Mouse (Mus musculus) kidney, embryonic 16.5 days (tissue): ENCODE measurements around the gene Chd2. TPM values are rescaled to one million over a fixed set of nuclear protein-coding genes. Genes with fewer than 3 reads are reported as not detected.

Source experiments
- ATAC-seq: fragments of 200-750 bp; cut with Nextera tagmentation; 2 replicates; pipeline ENCODE4 v1.8.0; 2017; ENCODE audit warnings: moderate TSS enrichment; ENCODE audit not compliant: low FRiP score, low TSS enrichment
- H3K27ac ChIP-seq: fragments of 300-500 bp; sonication (generic); 2 replicates; pipeline ENCODE4 v1.5.1; 2014; ENCODE audit warnings: low read length
- H3K27me3 ChIP-seq: fragments of 300-500 bp; sonication (generic); 2 replicates; pipeline ENCODE4 v1.6.1; 2014; ENCODE audit warnings: low read length, control low read depth, mixed read lengths; ENCODE audit not compliant: insufficient read depth
- H3K36me3 ChIP-seq: fragments of 300-500 bp; sonication (generic); 2 replicates; pipeline ENCODE4 v1.6.1; 2014; ENCODE audit warnings: low read length, control low read depth, mixed read lengths; ENCODE audit not compliant: insufficient read depth
- H3K4me1 ChIP-seq: fragments of 300-500 bp; sonication (generic); 2 replicates; pipeline ENCODE4 v1.6.1; 2014; ENCODE audit warnings: low read length, control low read depth, mixed read lengths; ENCODE audit not compliant: insufficient read depth
- H3K4me2 ChIP-seq: fragments of 300-500 bp; sonication (generic); replicated peaks from 2 replicates; pipeline ENCODE4 v1.6.1; 2014; ENCODE audit warnings: low read depth, low read length
- H3K4me3 ChIP-seq: fragments of 300-500 bp; sonication (generic); 2 replicates; pipeline ENCODE4 v1.5.1; 2014; ENCODE audit warnings: mild to moderate bottlenecking, low read length
- H3K9ac ChIP-seq: fragments of 300-500 bp; sonication (generic); replicated peaks from 2 replicates; pipeline ENCODE4 v1.6.1; 2014; ENCODE audit warnings: low read length
- H3K9me3 ChIP-seq: fragments of 300-500 bp; sonication (generic); 2 replicates; pipeline ENCODE4 v1.6.1; 2016; ENCODE audit warnings: low read length, control low read depth
- WGBS: fragments of 180-500 bp; shearing (Covaris S2); extraction: QIAGEN DNeasy Blood & Tissue Kit; methylation state at CpG from one replicate; pipeline ENCODE4 v1.1.7; 2014; 5-methylcytosine and 5-hydroxymethylcytosine counted together
- polyA plus RNA-seq: library from polyadenylated mRNA; unstranded; fragments of >200 nt; fragmentation: Nextera tagmentation; extraction: Ambion mirVana; gene quantifications from 2 replicates; pipeline ENCODE4 v1.2.1, GENCODE M21; 2015

The Chd2 gene
- polyA plus RNA-seq, 1 experiment from 2014 or later: 45.3 TPM

DNA sequence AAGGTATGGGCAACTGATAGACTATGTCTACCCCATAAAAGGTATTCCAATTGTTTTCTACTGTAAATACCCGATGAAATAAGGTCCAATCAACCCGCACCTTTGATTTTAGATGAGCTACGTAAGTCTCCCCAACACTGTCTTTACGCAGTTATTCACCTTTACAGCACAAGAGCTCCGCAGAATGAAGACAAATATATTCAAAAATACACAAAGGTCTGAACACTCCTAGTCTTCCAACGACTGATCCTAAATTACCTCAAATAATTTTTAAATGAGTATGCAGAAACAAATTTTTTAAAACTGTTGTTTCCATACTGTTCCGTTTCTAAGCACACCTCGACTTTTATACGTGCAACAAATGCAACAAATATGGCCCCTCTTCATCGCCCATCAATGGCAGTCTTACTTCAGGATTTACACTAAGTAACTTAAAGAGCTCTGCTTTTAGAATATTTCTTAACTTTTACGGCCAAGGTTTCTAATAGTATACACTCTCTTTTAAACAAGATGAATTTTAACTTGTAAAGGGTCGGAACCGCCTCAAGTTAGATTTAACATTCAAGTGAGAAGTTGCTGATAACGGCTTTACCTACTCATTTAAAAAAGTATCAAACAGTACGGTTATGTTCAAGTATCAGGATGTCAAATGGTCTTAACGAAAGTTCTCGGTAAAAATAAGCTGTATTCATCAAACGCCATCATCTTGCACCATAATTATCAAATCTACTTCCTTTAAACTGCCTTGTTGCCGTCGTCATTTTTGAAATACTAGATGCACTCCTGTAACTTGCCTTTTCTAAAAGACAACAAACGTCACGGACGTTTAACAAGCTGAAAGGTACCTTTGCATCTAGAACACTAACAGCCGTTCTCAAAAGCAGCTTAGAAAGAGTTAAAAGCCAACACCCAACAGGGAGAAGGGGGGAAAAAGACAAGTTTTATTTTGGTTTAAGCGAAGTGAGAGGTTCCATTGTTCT, 15.3 kb upstream of the Chd2 start:
- H3K27me3 ChIP-seq: no peaks in the 10 kb centered on the region
- 0 out of 2 replicates have a peak, but pooled peaks cover 6% of the 10 kb centered on the region for H3K36me3 ChIP-seq
- H3K4me3 ChIP-seq: peak overlapping the region; percentile 100
- ATAC-seq: no peak
- H3K9me3 ChIP-seq: no peaks in the 10 kb centered on the region
- peak overlapping the region; percentile 42 for H3K4me2 ChIP-seq
- peaks cover 20% of the 10 kb centered on the region for H3K4me1 ChIP-seq
- under 1% methylated on average over 25 of the region's 25 CpGs for WGBS
- H3K9ac ChIP-seq: peak overlapping the region; percentile 100
- H3K27ac ChIP-seq: peak overlapping the region; percentile 100

GRCm38 (mm10) chr7:73555918-73556580, 14.4 kb upstream of the Chd2 start:
- 4% methylated on average over 4 of the region's 4 CpGs for WGBS

DNA sequence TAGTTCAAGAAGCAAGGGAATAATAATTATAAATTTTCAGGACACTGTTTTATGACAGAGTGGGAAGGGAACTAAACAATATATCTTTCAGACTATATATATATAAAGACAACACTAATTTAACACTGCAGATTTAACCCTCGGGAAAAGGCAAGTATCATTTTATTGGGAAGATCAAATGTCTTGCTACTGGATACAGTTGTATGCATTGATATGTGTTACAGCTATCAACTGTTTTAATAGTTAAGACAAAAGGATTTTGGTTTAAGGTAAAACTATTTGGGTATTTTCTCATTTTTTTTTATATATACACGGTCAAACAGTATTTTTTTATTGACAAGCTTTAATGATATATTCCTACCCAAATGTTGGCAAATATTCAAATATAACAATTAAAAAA, 13.2 kb upstream of the Chd2 start:
- Histone ChIP-seq H3K4me1 (peaks cover 18% of the 10 kb centered on the region), H3K4me2 (no peak overlapping the region), H3K9ac (no peak overlapping the region), H3K9me3 (no peaks in the 10 kb centered on the region), H3K27ac (no peak overlapping the region), H3K36me3 (peaks cover 14% of the 10 kb centered on the region; the same call in 1 of the 2 replicates), H3K27me3 (no peaks in the 10 kb centered on the region), H3K4me3 (no peak overlapping the region)
- 23% methylated on average over 2 of the region's 2 CpGs for WGBS
- no peak for ATAC-seq

More at GRCm38 (mm10) chr7:73555918-73556580, 14.4 kb upstream of the Chd2 start:
- Histone ChIP-seq H3K9me3 (no peaks in the 10 kb centered on the region), H3K4me2 (no peak overlapping the region; the same call in 1 of the 2 replicates), H3K4me3 (peak overlapping the region; percentile 100; the same call in 1 of the 2 replicates), H3K36me3 (0 out of 2 replicates have a peak, but pooled peaks cover 8% of the 10 kb centered on the region), H3K9ac (no peak overlapping the region), H3K4me1 (peaks cover 21% of the 10 kb centered on the region), H3K27me3 (no peaks in the 10 kb centered on the region), H3K27ac (no peak overlapping the region)
- ATAC-seq: no peak

GRCm38 (mm10) chr7:73553160-73553559, 11.5 kb upstream of the Chd2 start:
- no peaks in the 10 kb centered on the region for H3K27me3 ChIP-seq
- no peak overlapping the region for H3K4me2 ChIP-seq
- H3K4me1 ChIP-seq: peaks cover 13% of the 10 kb centered on the region
- no peak for ATAC-seq
- 58% methylated on average over 2 of the region's 2 CpGs for WGBS
- H3K4me3 ChIP-seq: no peak overlapping the region
- H3K27ac ChIP-seq: no peak overlapping the region
- H3K9me3 ChIP-seq: no peaks in the 10 kb centered on the region
- H3K36me3 ChIP-seq: peaks cover 21% of the 10 kb centered on the region
- no peak overlapping the region for H3K9ac ChIP-seq

DNA sequence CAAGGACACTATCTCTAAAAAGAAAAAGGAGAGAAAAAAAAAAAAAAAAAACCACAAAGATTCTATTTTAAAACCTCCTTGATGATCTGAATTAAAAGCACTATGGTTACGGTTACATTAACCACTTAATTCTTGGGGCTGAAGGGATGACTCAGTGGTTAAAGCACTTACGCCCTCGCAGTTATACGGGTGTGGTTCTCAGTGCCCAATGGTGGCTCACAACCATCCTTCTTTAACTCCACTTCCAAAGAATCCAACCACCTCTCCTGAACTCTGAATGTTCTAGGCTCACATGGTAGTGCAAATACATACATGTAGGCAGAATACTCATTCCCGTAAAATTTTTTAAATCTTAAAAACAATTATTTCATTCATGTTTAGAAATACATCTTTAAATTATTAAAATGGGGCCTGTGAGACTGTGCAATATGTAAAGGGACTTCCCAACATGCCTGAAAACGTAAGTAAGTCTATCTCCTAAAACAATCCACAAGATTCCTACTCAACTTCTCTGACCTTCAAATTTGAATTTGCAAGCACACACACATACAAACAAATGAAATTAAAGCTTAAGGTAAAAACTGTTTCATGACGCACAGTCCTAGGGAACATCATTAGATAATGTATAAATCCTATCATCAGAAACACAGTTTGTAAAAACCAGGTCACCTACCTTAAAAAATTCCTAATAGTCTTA, 10.6 kb upstream of the Chd2 start:
- Histone ChIP-seq H3K9me3 (no peaks in the 10 kb centered on the region), H3K4me3 (peak overlapping the region; percentile 29), H3K27ac (no peak overlapping the region), H3K27me3 (no peaks in the 10 kb centered on the region), H3K36me3 (peaks cover 24% of the 10 kb centered on the region), H3K9ac (no peak overlapping the region), H3K4me2 (peak overlapping the region; percentile 44), H3K4me1 (peaks cover 16% of the 10 kb centered on the region)
- ATAC-seq: no peak
- WGBS: 73% methylated on average over 7 of the region's 7 CpGs

DNA sequence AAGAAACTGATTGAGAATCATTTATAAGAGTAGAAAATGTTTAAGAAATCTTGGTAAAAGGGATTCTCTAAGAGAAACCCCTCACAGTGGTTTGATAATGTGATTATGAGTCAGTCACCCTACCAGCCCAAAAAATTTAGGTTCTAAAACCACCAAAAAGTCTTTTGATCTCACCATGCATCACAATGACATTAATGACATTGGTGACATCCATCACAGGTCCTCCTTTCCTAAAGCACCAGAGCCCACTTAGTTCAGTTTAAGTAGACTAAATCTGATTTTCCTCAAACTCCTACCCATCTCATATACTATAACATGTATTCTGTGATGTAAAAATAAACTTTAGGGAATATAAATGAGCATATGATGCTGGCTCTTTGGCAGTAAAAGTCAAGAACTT, 9.7 kb upstream of the Chd2 start:
- Histone ChIP-seq H3K4me2 (no peak overlapping the region), H3K9me3 (no peaks in the 10 kb centered on the region), H3K4me1 (peaks cover 21% of the 10 kb centered on the region), H3K36me3 (peaks cover 28% of the 10 kb centered on the region), H3K4me3 (no peak overlapping the region), H3K9ac (no peak overlapping the region), H3K27me3 (no peaks in the 10 kb centered on the region), H3K27ac (no peak overlapping the region)
- ATAC-seq: no peak

- H3K4me3 ChIP-seq: no peak overlapping the region
- no peak overlapping the region for H3K9ac ChIP-seq
- ATAC-seq: no peak
- H3K4me2 ChIP-seq: no peak overlapping the region
- no peak overlapping the region for H3K27ac ChIP-seq
- H3K9me3 ChIP-seq: no peaks in the 10 kb centered on the region
- no peaks in the 10 kb centered on the region for H3K27me3 ChIP-seq
- H3K36me3 ChIP-seq: peaks cover 35% of the 10 kb centered on the region
- 82% methylated on average over 2 of the region's 2 CpGs for whole genome bisulfite sequencing
- H3K4me1 ChIP-seq: peaks cover 21% of the 10 kb centered on the region
These were observed 6.4 kb upstream of the Chd2 start for GRCm38 (mm10) chr7:73548051-73548450.

GRCm38 (mm10) chr7:73546561-73547510, 5.2 kb upstream of the Chd2 start:
- Histone ChIP-seq H3K36me3 (peaks cover 32% of the 10 kb centered on the region), H3K4me2 (no peak overlapping the region), H3K4me3 (no peak overlapping the region), H3K4me1 (peaks cover 12% of the 10 kb centered on the region), H3K27ac (no peak overlapping the region), H3K9me3 (no peaks in the 10 kb centered on the region), H3K9ac (no peak overlapping the region), H3K27me3 (no peaks in the 10 kb centered on the region)
- WGBS: 69% methylated on average over 10 of the region's 10 CpGs
- no peak for ATAC-seq

DNA sequence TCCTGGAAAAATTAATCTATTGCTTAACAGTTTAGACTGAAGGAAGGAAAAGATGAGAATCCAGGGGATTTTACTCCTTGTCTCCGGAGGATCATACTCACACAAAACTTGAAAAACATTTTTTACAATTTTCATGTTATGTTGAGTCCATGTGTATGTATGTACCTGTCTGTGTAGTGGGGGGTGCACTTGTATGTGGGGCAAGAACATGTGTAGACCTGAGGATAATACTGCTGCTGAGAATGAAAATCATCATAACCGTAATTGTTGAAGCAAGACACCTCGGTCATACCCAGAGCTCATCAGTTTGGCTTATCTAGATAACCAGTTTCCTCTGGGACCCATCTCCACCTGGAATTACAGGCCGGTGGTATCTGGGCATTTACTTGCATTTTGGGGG, 3.4 kb upstream of the Chd2 start:
- H3K27ac ChIP-seq: no peak overlapping the region
- H3K9ac ChIP-seq: no peak overlapping the region
- no peak overlapping the region for H3K4me2 ChIP-seq
- no peak for ATAC-seq
- no peak overlapping the region for H3K4me3 ChIP-seq
- H3K9me3 ChIP-seq: no peaks in the 10 kb centered on the region
- peaks cover 24% of the 10 kb centered on the region for H3K36me3 ChIP-seq
- WGBS: 95% methylated on average over 4 of the region's 4 CpGs
- no peaks in the 10 kb centered on the region for H3K27me3 ChIP-seq
- peaks cover 12% of the 10 kb centered on the region for H3K4me1 ChIP-seq
